Mouse (Mus musculus): ENCODE data around the gene Psmb6.

The Psmb6 gene

GRCm38 (mm10) chr11:70525184-70525678 is at the start of gene Psmb6:
TSS of gene Psmb6 (plus strand) at chr11:70525367.
- peak; percentile 93 for DNase-seq (ENCODE audit: extremely low spot score, low read depth, low spot score)

GRCm38 (mm10) chr11:70485498-70485897 is 39.7 kb upstream of the Psmb6 start:
- no peak for DNase-seq (ENCODE audit: extremely low spot score, low read depth, low spot score)

- no peak for DNase-seq (ENCODE audit: extremely low spot score, low read depth, low spot score)
Measured at GRCm38 (mm10) chr11:70487816-70488215, 37.4 kb upstream of the Psmb6 start.

GRCm38 (mm10) chr11:70489138-70489537 is 36.0 kb upstream of the Psmb6 start:
- DNase-seq (ENCODE audit: extremely low spot score, low read depth, low spot score) = no peak

GRCm38 (mm10) chr11:70489684-70490083 is 35.5 kb upstream of the Psmb6 start:
- no peak for DNase-seq (ENCODE audit: extremely low spot score, low read depth, low spot score)

GRCm38 (mm10) chr11:70499566-70500475 is 25.3 kb upstream of the Psmb6 start:
- DNase-seq (ENCODE audit: extremely low spot score, low read depth, low spot score) = no peak

GRCm38 (mm10) chr11:70500476-70500812 is 24.7 kb upstream of the Psmb6 start:
- DNase-seq (ENCODE audit: extremely low spot score, low read depth, low spot score) = no peak

- no peak for DNase-seq (ENCODE audit: extremely low spot score, low read depth, low spot score)
Measured at GRCm38 (mm10) chr11:70502018-70502417, 23.1 kb upstream of the Psmb6 start.

- DNase-seq (ENCODE audit: extremely low spot score, low read depth, low spot score) = no peak
Measured at GRCm38 (mm10) chr11:70504970-70505369, 20.2 kb upstream of the Psmb6 start, which contains the start of gene Tm4sf5. TSS of gene Tm4sf5 (plus strand) at chr11:70505244.

GRCm38 (mm10) chr11:70506385-70506784 is 18.8 kb upstream of the Psmb6 start:
- DNase-seq (ENCODE audit: extremely low spot score, low read depth, low spot score) = no peak

- no peak for DNase-seq (ENCODE audit: extremely low spot score, low read depth, low spot score)
Measured at GRCm38 (mm10) chr11:70506962-70507515, 18.1 kb upstream of the Psmb6 start.

- DNase-seq (ENCODE audit: extremely low spot score, low read depth, low spot score) = no peak
Measured at GRCm38 (mm10) chr11:70509753-70510564, 15.2 kb upstream of the Psmb6 start.

- DNase-seq (ENCODE audit: extremely low spot score, low read depth, low spot score) = no peak
Measured at GRCm38 (mm10) chr11:70511242-70511641, 13.9 kb upstream of the Psmb6 start.

- no peak for DNase-seq (ENCODE audit: extremely low spot score, low read depth, low spot score)
Measured at GRCm38 (mm10) chr11:70511825-70512224, 13.3 kb upstream of the Psmb6 start.

- no peak for DNase-seq (ENCODE audit: extremely low spot score, low read depth, low spot score)
Measured at GRCm38 (mm10) chr11:70512709-70513342, 12.3 kb upstream of the Psmb6 start.

- DNase-seq (ENCODE audit: extremely low spot score, low read depth, low spot score) = no peak
Measured at GRCm38 (mm10) chr11:70513520-70513919, 11.6 kb upstream of the Psmb6 start.

GRCm38 (mm10) chr11:70514288-70514687 is 10.9 kb upstream of the Psmb6 start, which contains the start of gene Vmo1:
TSS of gene Vmo1 (minus strand) at chr11:70514616.
- no peak for DNase-seq (ENCODE audit: extremely low spot score, low read depth, low spot score)

- peak; percentile 57 for DNase-seq (ENCODE audit: extremely low spot score, low read depth, low spot score)
Measured at GRCm38 (mm10) chr11:70516352-70516751, 8.8 kb upstream of the Psmb6 start.

GRCm38 (mm10) chr11:70518436-70518835 is 6.7 kb upstream of the Psmb6 start:
- DNase-seq (ENCODE audit: extremely low spot score, low read depth, low spot score) = no peak

GRCm38 (mm10) chr11:70518923-70519322 is 6.2 kb upstream of the Psmb6 start, which contains the start of gene Gltpd2:
TSS of gene Gltpd2 (plus strand) at chr11:70519196.
- no peak for DNase-seq (ENCODE audit: extremely low spot score, low read depth, low spot score)

All from hindlimb bud, embryonic 11.5 days (tissue).